Comparison of ENCODE assay signal across 1 mouse cellular context in the genomic region with DNA sequence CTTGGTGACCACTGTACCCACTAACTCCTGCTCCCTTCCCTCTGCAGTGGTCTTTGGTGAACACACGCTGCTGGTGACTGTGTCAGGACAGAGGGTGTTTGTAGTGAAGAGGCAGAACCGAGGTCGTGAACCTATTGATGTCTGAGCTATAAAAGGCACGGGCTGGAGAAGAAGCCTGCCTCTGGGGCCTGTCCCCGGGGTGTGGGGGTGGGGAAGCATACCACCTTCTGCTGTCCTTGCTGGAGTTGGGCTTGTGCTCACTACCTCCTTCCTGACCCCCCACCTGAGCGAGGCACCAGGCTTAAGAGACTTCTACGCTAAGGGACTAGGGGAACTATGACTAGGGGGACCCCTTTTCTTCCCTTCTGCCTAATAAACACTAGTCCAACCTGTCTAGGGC.
TF ChIP-seq lines count a peak whose summit lies in the region.

No protein-coding gene starts in this region.

TF ChIP-seq in MEL, 35 proteins besides CTCF, POLR2A, EP300 and RAD21:
- TF ChIP-seq ZNF384 (IDR thresholded peaks at IDR 0.05; ENCODE audit: low read depth, low read length) = 0 out of 2 replicates have a peak, but pooled peaks have one; percentile 22
- 0 out of 2 replicates have a peak, but pooled peaks have one; percentile 36 for TF ChIP-seq CHD1 (IDR thresholded peaks at IDR 0.05; ENCODE audit: low read depth, low read length)
- no peak for TF ChIP-seq SIN3A (IDR thresholded peaks at IDR 0.05; ENCODE audit: low read length)
